Mouse (Mus musculus): Measurements from ENCODE around the gene Hs3st2.

- TF ChIP-seq CTCF (IDR thresholded peaks at IDR 0.05; ENCODE audit: extremely low read depth, insufficient read depth, low read length) (no peak), POLR2A (IDR thresholded peaks at IDR 0.05; ENCODE audit: extremely low read depth, insufficient read depth, low read length) (no peak)
These were observed 40.0 kb upstream of the Hs3st2 start for GRCm38 (mm10) chr7:121351688-121352087.
